Mouse (Mus musculus) lung, postnatal 0 days (tissue): Measurements from ENCODE around the gene Wscd2.

ENCODE experiments used
- CTCF ChIP-seq: IDR thresholded peaks from 2 replicates; pipeline ENCODE4 v1.5.1; 2016; ENCODE audit warnings: antibody characterized with exemption, mild to moderate bottlenecking
- EP300 ChIP-seq: IDR thresholded peaks from 2 replicates; pipeline ENCODE4 v1.6.1; 2016; ENCODE audit warnings: antibody characterized with exemption, mild to moderate bottlenecking, control low read depth

GRCm38 (mm10) chr5:113539858-113540257 is 49.7 kb downstream of the Wscd2 start:
- TF ChIP-seq EP300 (no peak), CTCF (no peak)
